Mouse (Mus musculus) testis, adult 2 months (tissue): ENCODE data around the gene Cwc15. TPM values are rescaled to one million over a fixed set of nuclear protein-coding genes. Genes with fewer than 3 reads are reported as not detected.
A peak's percentile ranks its signal among the peaks of the same experiment; 100 is the strongest.

Experiments
- H3K27ac ChIP-seq: fragments of 200-500 bp; 2 replicates; pipeline ENCODE4 v1.5.1; 2012; ENCODE audit warnings: low read depth, low read length; ENCODE audit not compliant: control insufficient read depth, insufficient read depth
- H3K27me3 ChIP-seq: fragments of 200-500 bp; 2 replicates; pipeline ENCODE4 v1.6.1; 2012; ENCODE audit warnings: mild to moderate bottlenecking, low read length, moderate library complexity; ENCODE audit not compliant: control insufficient read depth, insufficient read depth
- H3K36me3 ChIP-seq: fragments of 200-500 bp; 2 replicates; pipeline ENCODE4 v1.6.1; 2012; ENCODE audit warnings: mild to moderate bottlenecking, low read length; ENCODE audit not compliant: control insufficient read depth, insufficient read depth
- H3K4me1 ChIP-seq: fragments of 200-500 bp; 2 replicates; pipeline ENCODE4 v1.6.1; 2012; ENCODE audit warnings: low read length; ENCODE audit not compliant: control insufficient read depth, insufficient read depth
- H3K4me3 ChIP-seq: fragments of 200-500 bp; 2 replicates; pipeline ENCODE4 v1.5.1; 2012; ENCODE audit warnings: low read depth, mild to moderate bottlenecking, low read length, moderate library complexity, mixed read lengths; ENCODE audit not compliant: control insufficient read depth
- CTCF ChIP-seq: fragments of 200-500 bp; IDR thresholded peaks from 2 replicates; pipeline ENCODE4 v1.5.1; 2012; ENCODE audit warnings: low read depth, mild to moderate bottlenecking, inconsistent platforms, low read length, moderate library complexity; ENCODE audit not compliant: control insufficient read depth, insufficient read depth, insufficient replicate concordance
- POLR2A ChIP-seq: fragments of 200-500 bp; IDR thresholded peaks from 2 replicates; pipeline ENCODE4 v1.6.1; 2012; ENCODE audit warnings: low read depth, mild to moderate bottlenecking, inconsistent platforms, low read length, moderate library complexity; ENCODE audit not compliant: control insufficient read depth
- polyA plus RNA-seq: library from polyadenylated mRNA; depleted of rRNA; stranded (reverse); fragments of >200 nt; gene quantifications from 2 replicates; pipeline ENCODE4 v1.2.3, GENCODE M21; 2012

Cwc15 gene
- polyA plus RNA-seq, 1 experiment, result 22.6 TPM

DNA sequence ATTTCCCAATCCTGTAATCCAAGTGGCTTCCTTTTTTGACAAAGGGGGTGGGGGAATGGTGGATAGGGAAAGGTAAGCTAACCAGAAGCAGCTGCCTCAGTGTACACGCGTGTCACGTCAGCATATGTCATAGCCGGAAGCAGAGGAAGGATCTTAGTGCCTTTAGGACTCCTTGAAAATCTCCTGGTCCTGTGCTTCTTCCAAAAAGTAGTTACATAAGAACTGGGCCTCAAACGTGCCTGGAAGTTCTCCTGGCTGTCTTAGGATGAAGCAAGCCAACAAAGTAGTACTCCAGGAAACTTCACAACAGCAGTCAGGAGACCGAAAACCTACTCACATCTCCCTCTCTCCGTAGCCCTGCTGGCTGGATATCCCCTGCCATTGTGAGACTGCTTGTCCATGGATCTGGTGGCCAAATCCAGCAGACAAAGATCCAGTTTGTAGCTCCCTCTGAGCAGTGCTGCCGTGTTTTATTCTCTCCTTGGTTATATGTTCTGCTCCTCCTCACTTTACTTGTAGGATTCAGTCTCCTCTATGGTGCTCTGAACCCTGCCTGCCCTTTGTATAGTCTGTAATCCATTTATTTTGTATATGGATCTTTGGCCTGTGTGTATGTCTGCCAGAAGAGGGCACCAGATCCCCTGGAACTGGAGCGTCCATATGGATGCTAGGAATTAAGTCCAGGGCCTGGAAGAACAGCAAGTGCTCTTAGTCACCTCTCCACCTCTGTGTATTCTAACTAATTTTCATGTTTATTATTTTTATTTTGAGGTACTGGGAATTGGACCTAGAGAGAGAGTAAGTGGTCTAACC lies 12.4 kb downstream of the Cwc15 start:
- H3K36me3 ChIP-seq, result no peaks in the 10 kb centered on the region
- TF ChIP-seq POLR2A, result no peak
- peak; percentile 14; the same call in 1 of the 2 replicates for TF ChIP-seq CTCF
- H3K4me1 ChIP-seq, result no peaks in the 10 kb centered on the region
- no peaks in the 10 kb centered on the region for H3K27me3 ChIP-seq
- H3K27ac ChIP-seq, result no peak overlapping the region
- H3K4me3 ChIP-seq, result no peak overlapping the region

DNA sequence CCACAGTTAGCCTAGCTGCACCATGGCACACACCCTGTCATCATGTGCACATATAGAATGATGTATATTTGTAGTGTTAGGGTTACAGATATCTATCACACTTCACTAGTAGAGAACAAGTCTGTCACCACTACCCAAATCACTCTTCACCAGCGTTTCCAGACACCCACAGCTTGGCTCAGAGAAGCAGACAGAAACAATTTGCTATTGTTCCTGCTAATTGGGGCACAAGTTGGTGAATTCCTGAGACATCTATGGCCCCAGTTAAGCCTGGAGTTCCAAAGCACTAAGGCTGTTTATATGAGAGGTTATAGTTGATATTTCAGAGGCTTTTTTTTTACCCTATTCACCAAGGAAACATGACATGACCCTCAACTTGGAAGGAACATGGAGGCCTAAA lies 16.9 kb downstream of the Cwc15 start:
- Histone ChIP-seq H3K27me3 (no peaks in the 10 kb centered on the region), H3K4me3 (no peak overlapping the region), H3K27ac (no peak overlapping the region), H3K4me1 (no peaks in the 10 kb centered on the region), H3K36me3 (no peaks in the 10 kb centered on the region)
- TF ChIP-seq CTCF (no peak), POLR2A (no peak)

DNA sequence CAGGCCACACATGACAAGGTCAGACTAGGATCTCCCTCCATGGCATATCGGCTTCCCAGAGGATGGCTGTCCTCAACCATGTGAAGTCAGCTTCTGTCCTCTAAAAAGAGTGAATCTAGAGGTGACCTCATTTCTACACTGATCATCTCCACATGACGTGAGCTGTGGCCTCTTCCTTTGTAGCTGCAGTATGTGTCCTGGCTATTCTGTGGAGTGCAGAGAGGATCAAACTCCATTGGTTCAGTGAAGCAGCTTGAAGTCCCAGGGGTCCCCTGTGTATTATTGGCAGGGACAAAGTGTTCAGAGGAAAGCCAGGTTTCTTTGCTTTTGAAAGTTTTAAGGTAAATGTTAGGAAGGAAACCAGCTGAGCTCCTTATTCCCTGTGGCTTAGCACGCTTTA lies 17.7 kb downstream of the Cwc15 start:
- Histone ChIP-seq H3K27ac (no peak overlapping the region), H3K4me3 (no peak overlapping the region), H3K27me3 (no peaks in the 10 kb centered on the region), H3K36me3 (no peaks in the 10 kb centered on the region), H3K4me1 (no peaks in the 10 kb centered on the region)
- TF ChIP-seq CTCF (no peak), POLR2A (no peak)

DNA sequence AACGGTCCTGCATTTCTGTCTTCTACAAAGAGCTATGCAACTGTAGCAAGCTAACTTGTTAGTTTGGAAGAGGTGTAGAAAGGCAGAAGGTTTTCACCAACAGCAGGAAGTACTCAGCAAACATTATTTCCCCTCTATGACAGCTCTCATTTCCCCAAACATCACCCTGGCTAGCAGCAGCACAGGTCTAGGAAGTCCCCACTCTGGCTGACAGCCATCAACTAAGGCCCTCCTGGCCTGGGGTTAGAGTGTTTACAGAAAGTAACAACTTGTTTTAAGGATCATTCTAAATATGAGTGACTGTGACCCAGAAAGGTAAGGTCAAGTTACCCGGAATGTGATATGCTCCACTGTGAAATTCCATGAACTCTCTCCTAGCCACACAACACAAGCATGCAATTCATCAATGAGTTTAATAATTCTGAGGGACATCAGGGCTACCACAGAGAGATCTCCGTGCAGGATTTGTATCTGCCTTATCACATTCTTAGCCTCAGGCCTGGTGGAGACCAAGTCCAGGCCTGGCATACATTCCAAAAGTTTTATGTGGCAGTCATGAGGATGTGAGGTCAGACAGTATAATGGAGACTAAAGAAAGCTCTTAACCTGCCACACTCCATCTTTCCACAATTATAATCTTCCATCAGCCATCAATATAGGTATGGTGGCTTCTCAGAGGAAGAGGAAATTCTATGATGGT lies 20.7 kb downstream of the Cwc15 start:
- Histone ChIP-seq H3K27ac (no peak overlapping the region), H3K36me3 (no peaks in the 10 kb centered on the region), H3K27me3 (no peaks in the 10 kb centered on the region), H3K4me3 (no peak overlapping the region), H3K4me1 (peaks cover 6% of the 10 kb centered on the region)
- TF ChIP-seq POLR2A (no peak), CTCF (no peak)

DNA sequence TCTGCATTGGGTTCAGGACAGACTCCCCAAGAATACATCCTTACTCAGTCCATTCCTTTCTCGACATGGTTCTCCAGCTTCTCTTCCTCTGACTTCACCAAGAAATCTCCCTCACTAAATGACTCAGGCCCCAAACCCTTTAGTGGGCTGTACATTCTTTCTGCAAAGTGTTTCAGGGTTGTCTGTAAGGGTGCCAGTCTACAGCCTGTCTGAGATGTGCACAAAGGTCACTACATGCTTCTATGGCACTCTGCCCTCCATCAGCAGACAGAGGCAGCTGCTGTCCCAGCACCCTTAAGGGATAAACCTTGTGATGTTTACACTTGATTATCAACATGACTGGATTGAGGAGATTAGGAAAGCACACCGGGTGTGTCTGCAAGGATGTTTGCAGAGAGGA lies 21.3 kb downstream of the Cwc15 start:
- Histone ChIP-seq H3K4me3 (no peak overlapping the region), H3K27me3 (no peaks in the 10 kb centered on the region), H3K4me1 (peaks cover 6% of the 10 kb centered on the region), H3K36me3 (no peaks in the 10 kb centered on the region), H3K27ac (no peak overlapping the region)
- no peak for TF ChIP-seq CTCF
- TF ChIP-seq POLR2A, result no peak

DNA sequence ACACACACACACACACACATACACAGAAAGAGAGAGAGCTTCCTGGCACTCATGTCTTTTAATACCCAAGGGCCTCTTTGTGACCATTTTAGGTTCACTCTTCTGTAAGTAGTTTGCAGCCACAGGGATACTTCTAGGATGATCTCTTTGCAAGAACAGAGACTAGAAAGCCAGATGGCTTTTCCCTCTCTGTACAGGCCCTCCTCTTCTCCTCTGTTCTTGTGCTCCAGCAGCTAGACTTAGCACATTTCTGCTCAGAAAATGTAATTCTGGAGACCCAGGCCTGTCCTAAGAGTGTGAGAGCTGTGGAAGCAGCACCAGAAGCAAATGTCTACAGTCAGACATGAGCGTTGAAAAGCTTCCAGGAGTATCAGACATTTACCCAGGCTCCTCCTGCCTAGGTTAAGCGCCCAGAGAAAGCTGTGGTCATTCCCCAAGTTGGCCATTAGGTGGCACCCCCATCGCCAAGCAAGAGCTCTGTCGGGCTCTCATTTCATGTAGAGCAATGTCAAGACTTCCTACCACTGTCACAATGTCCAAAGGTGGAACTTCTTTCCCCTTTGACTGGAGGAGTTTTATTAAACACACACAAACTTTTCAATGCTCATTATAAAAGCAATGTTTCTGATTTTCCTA lies 23.1 kb downstream of the Cwc15 start:
- H3K27ac ChIP-seq, result no peak overlapping the region
- no peak for TF ChIP-seq POLR2A
- TF ChIP-seq CTCF, result peak; percentile 60; the same call in 1 of the 2 replicates

DNA sequence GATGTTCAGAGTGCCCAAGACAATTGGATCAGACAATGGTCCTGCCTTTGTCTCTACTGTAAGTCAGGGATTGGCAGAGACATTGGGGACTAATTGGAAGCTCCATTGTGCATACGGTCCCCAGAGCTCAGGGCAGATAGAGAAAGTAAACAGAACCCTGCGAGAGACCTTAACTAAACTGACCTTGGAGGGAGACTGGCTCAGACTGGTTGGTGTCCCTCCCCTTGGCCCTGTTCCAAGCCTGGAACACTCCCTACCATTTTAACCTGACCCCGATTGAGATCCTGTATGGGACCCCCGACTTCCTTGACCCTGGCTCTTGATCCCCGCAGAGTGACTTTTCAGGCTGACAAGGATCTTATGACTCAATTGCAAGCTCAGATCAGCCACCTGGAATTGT lies 29.6 kb downstream of the Cwc15 start:
- TF ChIP-seq CTCF, result no peak
- TF ChIP-seq POLR2A, result no peak

More for the DNA sequence above, 23.1 kb downstream of the Cwc15 start:
- H3K27me3 ChIP-seq, result no peaks in the 10 kb centered on the region
- peaks cover 6% of the 10 kb centered on the region for H3K4me1 ChIP-seq
- H3K36me3 ChIP-seq, result no peaks in the 10 kb centered on the region
- H3K4me3 ChIP-seq, result no peak overlapping the region

More for the DNA sequence above, 29.6 kb downstream of the Cwc15 start:
- no peak overlapping the region for H3K4me3 ChIP-seq
- no peak overlapping the region for H3K27ac ChIP-seq
- no peaks in the 10 kb centered on the region for H3K36me3 ChIP-seq
- peaks cover 3% of the 10 kb centered on the region for H3K4me1 ChIP-seq
- no peaks in the 10 kb centered on the region for H3K27me3 ChIP-seq
